Mouse (Mus musculus): ENCODE measurements around the gene Gm11060. TPM values are rescaled to one million over a fixed set of nuclear protein-coding genes. Genes with fewer than 3 reads are reported as not detected.
A peak's percentile ranks its signal among the peaks of the same experiment; 100 is the strongest.

Gm11060 gene
- not detected for total RNA-seq (2021)
- long read RNA-seq: 0 reads

DNA sequence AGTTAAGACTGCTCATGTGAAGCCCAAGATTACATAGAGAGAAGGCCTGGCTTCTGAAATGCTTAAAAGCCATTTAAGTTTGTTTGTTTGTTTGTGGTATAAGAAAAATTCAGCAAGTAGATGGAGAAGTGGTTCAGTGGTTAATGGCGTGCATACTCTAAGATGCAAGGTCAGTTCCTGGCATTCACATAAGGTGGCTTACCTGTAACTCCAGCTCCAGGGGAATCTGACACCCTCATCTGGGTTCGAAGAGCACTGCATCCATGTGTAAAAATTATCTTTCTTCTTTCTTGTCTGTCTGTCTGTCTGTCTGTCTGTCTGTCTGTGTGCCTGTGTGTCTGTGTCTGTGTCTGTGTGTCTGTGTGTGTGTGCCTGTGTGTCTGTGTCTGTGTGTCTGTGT lies at the start of gene Gm11060:
Gene Gm11060, plus strand, starts transcription at position 301 of the 400 bp plus-strand sequence.
- DNase-seq (ENCODE audit: low spot score in 2 of 2): no peak

DNA sequence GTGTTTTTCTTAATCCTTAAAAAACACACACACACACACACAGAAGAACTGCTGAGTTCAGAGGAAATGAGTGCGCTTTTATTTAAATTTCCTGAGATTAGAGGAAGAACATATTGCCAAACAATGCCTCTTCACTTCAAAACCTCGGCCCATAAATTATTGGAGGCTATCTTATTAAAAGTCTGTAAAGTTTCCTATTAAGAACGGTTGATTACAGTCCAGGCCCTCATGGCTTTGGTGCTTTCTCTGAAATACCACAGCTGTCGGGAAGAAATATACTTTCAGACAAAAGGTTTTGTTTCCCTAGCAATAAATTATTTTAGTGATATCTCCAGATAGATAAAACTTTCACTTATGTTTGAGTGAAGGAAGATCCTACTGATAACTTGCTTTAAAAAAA lies 48.7 kb upstream of the Gm11060 start:
- no peak for DNase-seq (ENCODE audit: low spot score in 2 of 2)

DNA sequence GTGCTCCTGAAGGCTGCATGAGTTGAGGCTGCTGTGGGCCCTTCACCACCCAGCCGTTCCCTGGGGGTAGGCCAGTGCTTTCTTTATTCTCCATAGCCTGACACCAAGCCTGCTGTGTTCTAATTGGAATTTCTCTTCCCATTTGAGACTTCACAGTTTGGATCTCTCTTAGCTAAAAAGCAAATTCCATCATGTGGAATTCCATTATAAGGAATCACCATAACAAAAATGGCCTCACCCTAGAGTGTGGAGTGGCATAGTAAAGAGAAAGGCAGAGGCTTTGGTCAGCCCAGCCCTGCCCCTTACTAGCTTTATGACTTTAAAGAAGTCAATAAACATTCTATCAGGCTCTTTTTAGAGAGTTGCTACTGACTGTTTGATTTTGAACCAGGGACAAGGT lies 43.5 kb upstream of the Gm11060 start:
- no peak for DNase-seq (ENCODE audit: low spot score in 2 of 2)

DNA sequence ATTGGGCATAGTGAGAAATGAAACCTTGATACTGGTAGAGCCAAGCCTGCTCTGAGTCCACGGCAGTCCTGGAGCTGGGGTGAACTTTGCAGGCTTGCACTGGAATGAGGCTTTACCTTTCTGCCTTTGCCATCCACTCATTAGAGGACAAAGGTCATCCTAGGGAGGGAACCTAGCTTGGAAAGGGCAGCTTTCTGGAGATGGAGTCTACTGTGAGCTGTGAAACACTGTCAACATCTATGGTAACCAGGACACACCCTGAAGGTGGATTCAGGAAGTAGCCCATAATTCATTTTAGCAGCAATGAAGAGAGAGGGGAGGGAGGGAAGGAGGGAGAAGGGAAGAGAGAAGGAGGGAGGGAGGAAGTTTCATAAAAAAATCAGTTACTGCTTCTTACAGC lies 36.3 kb upstream of the Gm11060 start:
- no peak for DNase-seq (ENCODE audit: low spot score in 2 of 2)

DNA sequence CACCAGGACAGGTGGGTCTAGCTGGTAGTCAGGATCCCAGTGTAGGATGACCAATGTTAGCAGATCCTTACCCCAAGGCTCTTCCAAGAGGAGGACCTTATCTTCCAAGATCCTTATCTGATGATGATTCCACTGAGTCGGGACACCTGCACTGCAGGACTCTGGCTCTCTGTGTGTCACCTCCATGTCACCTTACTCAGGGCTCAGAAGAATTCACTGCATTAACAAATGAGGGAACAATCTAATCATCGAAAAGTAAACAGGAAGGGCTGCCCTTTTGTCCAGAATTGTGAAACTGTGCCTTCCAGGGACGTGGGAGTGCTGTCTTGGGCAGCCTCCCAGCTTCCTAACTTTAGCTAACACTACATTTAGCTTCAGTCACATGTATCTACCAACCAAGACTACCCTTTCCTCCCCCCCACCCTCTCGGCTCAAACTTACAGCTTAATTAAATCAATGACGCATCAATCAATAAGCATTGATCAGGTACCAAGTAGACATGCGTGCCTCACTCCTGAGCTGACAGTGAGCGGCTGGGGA lies 33.2 kb upstream of the Gm11060 start:
- no peak for DNase-seq (ENCODE audit: low spot score in 2 of 2)

DNA sequence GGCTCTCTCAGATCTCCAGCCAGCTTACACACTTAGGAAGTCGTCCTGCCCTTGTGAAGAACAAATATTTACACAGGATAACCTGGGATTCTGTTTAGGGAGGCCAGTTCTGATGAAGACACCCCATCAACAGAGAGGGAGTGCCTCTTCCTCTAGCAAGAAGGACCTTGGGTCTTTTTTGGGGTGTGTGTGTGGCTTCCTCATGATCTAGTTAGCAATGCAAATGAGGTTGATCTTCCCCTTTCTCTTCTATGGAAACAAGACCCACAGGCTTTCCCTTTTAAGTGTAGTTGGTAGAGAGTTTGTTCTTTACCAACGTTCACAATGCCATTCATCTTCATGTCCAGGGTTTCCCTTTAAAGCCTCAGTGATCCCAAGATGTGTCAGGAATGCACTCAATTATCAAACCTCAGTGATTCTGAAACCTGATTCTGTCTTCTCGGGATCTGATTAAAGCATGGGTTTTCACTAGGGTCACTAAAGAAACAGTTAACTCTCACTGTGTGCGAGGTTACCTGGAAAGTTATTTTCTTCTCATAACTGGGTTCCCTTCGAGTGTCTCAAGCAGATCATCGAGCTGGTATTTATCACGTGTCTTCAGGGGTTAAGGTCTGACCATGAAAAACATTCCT lies 29.0 kb upstream of the Gm11060 start:
- no peak for DNase-seq (ENCODE audit: low spot score in 2 of 2)

DNA sequence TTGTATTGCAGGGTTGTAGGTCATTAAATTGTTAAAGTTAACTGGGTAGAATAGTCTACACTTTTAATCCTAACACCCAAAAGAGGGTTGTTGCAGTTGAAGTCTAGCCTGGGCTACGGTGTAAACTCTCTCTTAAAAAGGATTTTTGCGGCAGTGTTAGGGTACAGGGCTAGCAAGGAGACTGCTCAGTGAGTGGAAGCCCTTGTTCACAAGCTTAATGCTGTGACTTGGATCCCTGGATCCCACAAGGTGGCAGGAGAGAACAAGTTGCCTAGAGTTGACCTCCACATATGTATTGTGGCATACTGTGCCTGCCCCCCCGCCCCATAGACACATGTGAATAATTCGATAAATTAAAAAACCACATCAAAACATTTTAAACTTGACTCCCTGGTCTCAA lies 19.3 kb upstream of the Gm11060 start:
- no peak for DNase-seq (ENCODE audit: low spot score in 2 of 2)

DNA sequence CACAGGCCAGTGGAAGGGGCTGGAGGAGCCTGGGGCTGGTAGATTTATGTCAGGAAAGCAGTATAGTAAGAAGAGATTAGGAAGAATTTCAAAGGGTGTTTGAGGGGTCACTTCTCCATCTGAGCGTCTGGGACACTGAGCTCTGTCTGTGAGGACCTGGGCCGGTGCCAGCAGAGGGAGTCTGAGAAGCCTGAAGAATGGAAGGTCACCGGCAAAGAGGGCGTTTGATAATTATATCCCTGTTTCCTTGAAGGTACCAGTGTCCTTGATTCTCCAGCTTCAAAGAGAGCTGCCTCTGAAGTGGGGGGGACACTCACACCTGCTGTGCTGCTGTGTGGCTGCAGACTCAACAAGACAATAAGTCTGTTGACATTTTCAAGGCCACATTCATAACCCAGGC lies 17.6 kb upstream of the Gm11060 start:
- no peak for DNase-seq (ENCODE audit: low spot score in 2 of 2)

DNA sequence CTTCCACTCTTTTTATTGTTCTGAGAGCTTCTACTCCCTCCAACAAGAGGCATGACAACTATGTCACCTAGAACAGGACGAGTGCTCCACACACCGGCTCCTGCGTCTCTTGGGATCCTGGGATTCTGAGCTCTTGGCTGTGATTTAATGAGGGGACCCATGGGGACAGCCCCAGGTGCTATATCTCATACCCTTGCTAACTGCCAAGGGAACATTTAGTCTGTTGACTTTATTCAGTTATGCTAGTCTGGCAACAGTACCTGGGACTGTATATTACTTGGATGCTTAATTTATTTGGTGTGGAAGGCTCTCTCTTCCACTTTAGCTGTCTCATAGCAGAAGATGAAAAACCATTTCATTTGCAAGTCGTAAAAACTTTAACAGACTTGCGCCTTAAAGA lies 16.0 kb upstream of the Gm11060 start:
- DNase-seq (ENCODE audit: low spot score in 2 of 2): no peak

DNA sequence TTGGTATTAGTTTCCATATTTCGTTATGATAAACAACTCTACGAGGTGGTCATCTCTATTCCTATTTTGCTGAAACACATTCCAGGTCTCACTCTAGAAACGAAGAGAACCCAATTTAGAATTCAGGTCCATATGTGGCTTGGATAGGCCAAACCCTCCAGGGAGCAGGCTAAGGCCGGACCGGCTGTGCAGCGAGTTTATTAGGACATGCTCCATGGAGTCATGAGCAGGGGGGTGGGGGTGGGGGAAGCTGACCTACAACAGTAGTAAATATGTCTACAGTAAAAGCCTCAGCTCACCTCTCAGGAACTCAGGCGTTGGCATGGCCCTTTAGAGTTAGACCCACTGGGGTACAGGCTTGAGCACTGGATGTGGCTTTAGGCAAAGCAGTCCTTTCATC lies 14.7 kb upstream of the Gm11060 start:
- DNase-seq (ENCODE audit: low spot score in 2 of 2): no peak

DNA sequence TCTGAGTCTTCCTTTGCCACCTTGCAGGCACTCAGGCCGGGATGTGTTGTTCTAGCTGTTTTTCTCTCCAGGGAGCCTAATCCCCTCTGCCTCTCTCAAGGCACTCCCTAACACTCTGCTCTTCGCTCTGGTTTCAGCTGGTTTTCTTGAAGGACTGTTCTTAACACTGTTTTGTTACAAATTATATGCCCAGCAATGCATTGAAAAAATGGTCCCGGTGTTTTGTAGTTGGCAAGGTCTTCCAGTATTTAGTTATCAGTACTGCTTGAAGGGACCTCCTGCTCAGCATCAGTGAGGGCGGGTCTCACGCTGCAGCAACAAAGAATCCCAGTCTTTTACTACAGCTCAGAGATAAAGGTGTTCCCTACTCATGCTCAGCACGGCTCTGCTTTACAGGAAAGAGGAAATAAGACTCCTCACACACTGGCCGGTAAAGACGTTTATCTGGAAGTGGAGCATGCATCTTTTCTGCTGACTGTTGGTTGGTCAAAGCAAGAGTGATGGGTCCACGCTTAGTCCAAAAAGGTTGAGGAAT lies 9.5 kb upstream of the Gm11060 start:
- DNase-seq (ENCODE audit: low spot score in 2 of 2): no peak

DNA sequence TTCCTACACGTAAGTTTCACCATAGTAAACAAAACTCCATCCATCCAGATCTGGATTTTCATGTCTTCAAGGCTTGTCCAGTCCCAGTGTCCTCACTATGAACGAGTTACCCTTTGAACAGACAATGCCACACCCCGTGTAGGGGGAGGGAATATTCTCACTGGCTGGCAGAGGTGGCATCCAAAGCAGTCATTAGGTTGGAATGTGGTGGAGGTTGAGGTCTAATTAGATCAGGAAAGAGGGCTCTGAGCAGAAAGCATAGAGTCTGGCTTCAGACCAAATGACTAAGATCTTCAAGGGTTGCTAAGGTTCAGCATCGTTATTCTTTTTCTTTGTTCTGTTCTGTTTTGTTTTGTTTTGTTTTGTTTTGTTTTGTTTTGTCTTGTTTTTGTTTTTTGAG lies 7.8 kb upstream of the Gm11060 start:
- DNase-seq (ENCODE audit: low spot score in 2 of 2): no peak

DNA sequence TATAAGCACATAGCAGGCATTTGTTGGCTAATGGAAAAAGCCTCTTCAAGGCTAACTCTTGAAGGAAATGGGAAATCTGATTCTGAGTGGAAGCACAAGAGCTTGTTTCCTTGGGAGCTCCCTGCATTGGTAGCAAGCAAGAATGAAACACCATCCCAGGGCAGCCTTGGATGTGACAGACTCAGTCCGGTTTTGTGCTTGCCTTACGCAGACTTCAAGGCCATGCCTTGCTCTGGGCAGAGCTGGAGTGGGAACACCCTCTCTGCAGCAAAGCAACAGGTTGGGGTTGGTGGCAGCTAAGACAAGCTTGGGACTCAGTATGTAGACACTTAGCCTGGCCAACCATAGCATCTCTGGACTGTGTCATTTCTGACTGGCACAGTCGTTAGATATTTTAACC lies 5.7 kb upstream of the Gm11060 start:
- no peak for DNase-seq (ENCODE audit: low spot score in 2 of 2)

DNA sequence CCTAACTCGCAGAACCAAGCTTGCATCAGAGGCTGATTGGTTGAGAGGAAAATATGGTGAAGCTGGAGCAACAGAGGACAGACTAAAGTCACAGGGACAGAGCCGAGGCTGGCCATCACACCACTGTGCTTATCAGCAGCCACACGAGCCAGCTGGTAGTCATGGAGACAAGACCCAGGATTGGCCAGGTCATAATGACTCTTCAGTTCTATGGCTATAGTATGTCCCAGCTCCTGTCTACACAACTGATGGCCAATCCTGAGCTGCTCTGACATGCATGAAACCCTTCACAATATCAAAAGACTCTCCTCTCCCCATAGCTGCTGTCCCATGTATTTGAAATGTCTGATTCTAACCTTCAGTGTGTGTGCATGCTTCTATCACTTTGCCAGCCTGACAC lies 3.8 kb upstream of the Gm11060 start:
- DNase-seq (ENCODE audit: low spot score in 2 of 2): no peak

DNA sequence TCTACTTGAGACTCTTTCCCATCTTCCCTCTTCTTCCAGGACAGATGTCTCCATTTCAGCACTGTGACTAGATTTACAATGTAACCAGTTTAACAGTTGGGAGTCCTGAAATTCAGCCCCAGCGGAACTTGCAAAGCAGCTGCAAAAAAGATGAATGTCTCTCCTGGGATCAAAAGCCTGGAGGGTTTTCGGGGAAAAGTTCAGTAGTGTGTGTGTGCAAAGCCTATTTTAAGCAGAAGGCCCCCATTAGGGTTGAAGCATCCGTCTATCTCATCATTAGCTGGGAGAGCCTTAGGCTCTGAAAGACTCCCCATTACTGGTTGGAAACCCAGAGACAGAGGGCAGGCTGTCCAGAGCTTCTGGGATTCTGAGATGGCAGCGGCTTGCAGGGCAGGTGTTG lies 2.7 kb upstream of the Gm11060 start:
- DNase-seq (ENCODE audit: low spot score in 2 of 2): no peak

DNA sequence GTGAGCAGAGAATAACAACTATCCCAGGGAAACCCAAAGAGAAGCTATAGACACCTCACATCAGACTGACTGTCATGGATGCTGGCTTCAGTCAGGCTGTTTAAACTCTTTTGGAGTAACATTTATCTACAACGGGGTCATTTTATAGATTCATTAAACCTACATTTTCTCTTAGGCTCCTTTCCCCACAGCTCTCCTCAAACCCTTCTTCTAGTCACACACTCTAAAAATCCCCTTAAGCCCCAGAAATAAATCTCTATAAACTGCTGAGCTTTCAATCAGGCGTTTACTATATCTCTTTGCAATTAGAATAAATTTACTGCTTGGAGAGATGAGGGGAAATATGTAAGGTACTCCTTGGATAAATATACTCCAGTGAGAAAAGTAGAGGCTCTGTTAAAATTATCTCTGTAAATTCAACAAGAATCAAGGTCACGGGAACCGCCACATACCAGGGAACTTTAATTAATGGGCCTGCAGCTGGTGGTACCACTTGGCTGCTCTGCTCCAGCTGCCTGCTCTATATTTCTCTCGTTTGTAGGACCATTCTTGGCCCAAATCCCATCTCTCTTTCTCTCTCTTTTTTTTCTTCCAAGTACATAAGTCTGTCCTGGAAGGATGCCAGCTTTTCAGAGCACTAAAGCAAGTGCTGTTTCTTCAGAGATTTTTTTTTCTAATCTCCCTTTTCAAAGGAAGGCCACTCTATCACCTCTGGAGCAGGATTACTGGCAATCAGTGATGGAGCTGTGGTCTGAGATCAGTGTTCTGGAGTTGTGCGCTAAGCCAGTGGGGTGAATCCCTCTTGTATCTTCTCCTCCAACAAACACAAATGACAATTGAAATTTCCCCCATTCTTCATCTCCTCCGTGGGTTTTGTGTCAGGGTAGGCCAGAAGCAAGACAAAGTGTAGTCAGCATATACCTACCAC lies 2.0 kb upstream of the Gm11060 start:
- DNase-seq (ENCODE audit: low spot score in 2 of 2): no peak

DNA sequence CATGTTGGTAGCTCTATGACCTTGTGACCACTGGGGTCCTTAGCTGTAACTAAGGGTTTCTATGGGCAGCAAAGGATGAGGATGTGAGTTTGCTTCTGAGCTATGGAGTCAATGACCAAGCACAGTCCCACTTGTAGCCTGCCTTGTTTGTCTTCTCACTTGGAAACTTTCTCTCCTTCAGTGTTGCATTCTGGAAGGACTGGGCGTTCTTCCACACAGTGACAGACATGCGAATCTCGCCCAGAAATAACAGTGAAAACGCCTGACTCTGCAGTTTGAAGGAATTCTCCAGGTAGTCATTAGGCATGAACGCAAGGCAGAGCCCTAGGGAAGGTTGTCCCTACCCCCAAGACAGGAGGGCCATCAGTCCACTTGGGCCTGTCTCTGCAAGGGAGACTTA lies 827 bp upstream of the Gm11060 start:
- no peak for DNase-seq (ENCODE audit: low spot score in 2 of 2)

DNA sequence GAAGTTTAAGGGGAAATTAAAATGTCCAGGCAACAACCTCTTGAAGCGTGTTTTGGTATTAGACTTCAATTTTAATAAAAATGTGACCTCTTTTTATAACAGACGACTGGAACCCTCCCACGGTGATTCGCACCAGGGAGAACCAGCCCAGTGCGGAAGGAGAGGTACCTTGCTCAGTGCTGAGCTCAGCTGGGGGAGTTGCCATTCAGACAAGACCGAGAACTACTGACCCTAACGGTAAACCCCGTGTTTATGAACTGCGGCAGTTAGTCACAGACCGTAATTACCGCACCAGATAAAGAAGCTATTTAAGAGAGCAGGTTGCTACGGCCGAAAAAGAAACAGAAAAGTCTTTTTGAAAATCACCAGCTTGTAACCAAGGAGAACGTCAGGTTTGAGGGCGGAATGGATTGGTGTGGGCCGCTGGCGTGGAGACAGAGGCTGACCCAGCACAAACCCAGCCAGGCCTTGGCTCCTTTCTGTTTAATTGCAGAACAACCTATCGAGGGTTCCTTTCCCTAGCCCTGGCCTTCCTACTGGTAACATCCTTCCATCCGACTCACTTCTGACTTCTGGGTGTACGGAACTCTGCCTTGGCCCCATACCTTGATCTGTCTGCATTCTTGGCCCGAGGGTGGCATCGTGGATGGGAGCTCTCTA lies 5.6 kb downstream of the Gm11060 start:
- DNase-seq (ENCODE audit: low spot score in 2 of 2): no peak

DNA sequence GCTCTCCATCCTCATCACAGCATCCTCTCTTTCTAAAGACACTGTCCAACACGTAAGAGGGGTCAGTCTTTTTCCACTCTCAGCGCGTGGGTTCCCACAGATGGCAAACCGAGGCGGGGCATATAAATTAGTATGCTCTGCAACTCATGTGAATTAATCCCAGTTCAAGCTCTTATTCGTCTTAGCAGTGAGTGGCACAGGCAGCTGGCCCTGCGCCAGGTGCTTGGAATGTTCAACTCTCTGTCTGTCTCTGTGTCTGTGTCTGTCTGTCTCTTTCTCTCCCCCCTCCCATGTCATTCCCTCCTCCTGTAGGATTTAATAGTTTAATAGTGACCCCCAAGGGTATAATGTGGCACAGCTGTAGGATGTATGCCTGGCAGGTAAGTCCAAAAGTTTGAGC lies 7.6 kb downstream of the Gm11060 start:
- DNase-seq (ENCODE audit: low spot score in 2 of 2): no peak

DNA sequence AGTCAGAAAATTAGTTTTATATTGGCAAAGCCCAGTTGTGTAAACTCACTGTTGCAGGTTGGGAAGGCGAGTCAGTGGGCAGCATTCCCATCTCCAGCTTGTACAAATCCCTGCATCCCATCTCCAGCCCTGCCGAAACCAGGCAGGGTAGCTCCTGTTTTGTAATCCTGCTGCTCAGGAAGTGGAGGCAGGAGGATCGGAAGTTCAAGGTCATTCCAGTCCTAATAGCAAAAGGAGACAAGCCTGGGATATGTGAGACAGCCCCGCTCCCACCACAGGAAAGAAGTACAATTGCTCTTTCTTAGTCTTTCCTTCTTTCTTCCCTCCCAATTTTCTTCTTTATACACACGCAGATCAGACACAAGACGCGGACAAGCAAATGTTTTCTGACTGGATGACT lies 8.7 kb downstream of the Gm11060 start:
- DNase-seq (ENCODE audit: low spot score in 2 of 2): no peak

DNA sequence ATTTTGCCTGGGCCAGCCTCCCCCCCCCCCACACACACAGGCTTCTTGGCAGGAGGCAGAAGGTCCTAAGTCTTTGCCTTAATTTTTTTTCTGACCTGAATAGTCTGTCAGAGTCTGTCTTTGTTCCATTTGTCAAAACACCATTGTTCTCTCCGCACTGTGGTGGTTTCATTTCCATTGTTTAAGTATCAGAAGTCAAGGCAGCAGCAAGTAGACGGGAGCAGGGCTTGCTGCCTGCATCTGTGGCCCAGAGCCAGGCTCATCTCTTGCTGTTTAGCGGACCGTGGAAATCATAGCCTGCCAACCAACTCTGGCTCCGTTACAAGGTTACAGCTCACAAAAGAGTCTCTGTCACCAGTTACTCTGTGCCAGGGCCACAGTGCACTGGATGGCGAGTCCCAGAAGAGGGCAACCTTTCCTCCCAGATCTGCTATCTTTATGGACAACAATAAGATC lies 16.9 kb downstream of the Gm11060 start:
- DNase-seq (ENCODE audit: low spot score in 2 of 2): peak; percentile 47 to 88

DNA sequence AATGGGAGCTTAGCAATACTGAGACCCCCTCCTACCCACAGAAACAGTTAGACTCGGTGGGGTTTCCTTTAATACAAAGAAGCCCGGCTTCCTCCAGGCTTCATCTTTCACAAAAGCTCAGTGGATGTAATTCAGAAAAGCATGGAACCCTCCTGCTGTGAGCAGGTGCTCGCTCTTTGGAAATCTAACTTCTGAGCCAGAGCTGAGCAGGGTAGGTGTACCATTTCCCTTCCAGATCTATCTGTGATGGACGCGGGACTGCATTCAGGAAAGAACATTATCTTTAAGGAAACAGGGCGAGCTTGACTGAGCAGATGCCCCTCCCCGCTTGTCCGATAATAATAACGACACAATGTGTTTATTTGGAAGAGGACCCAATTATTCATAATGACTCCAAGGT lies 22.3 kb downstream of the Gm11060 start:
- DNase-seq (ENCODE audit: low spot score in 2 of 2): no peak
